Mouse (Mus musculus): ENCODE measurements around the gene Pip5kl1.

Pip5kl1 gene

GRCm38 (mm10) chr2:32585149-32585714 lies 10.6 kb downstream of the Pip5kl1 start:
- DNase-seq (ENCODE audit: low spot score): no peak

- peak; percentile 93 for DNase-seq (ENCODE audit: low spot score)
Measured at GRCm38 (mm10) chr2:32586871-32587351, 12.3 kb downstream of the Pip5kl1 start, which contains the start of gene St6galnac4. Gene St6galnac4 (plus strand): TSS chr2:32587095.

GRCm38 (mm10) chr2:32587731-32588321 lies 13.2 kb downstream of the Pip5kl1 start:
- DNase-seq (ENCODE audit: low spot score): peak; percentile 49

GRCm38 (mm10) chr2:32589213-32589795 lies 14.7 kb downstream of the Pip5kl1 start:
- no peak for DNase-seq (ENCODE audit: low spot score)

GRCm38 (mm10) chr2:32590224-32590623 lies 15.6 kb downstream of the Pip5kl1 start:
- DNase-seq (ENCODE audit: low spot score): no peak

GRCm38 (mm10) chr2:32591249-32591648 lies 16.7 kb downstream of the Pip5kl1 start:
- peak; percentile 46 for DNase-seq (ENCODE audit: low spot score)

GRCm38 (mm10) chr2:32596725-32597124 lies 22.1 kb downstream of the Pip5kl1 start:
- DNase-seq (ENCODE audit: low spot score): no peak

- DNase-seq (ENCODE audit: low spot score): no peak
Measured at GRCm38 (mm10) chr2:32597248-32597647, 22.7 kb downstream of the Pip5kl1 start.

- no peak for DNase-seq (ENCODE audit: low spot score)
Measured at GRCm38 (mm10) chr2:32597699-32598098, 23.1 kb downstream of the Pip5kl1 start.

- DNase-seq (ENCODE audit: low spot score): no peak
Measured at GRCm38 (mm10) chr2:32598506-32598905, 23.9 kb downstream of the Pip5kl1 start.

- no peak for DNase-seq (ENCODE audit: low spot score)
Measured at GRCm38 (mm10) chr2:32599409-32599808, 24.8 kb downstream of the Pip5kl1 start, which contains the start of gene St6galnac6. Gene St6galnac6 (plus strand): TSS chr2:32599709.

GRCm38 (mm10) chr2:32601417-32602065 lies 26.9 kb downstream of the Pip5kl1 start:
- peak; percentile 63 for DNase-seq (ENCODE audit: low spot score)

- peak; percentile 91 for DNase-seq (ENCODE audit: low spot score)
Measured at GRCm38 (mm10) chr2:32602600-32603054, 28.0 kb downstream of the Pip5kl1 start.

GRCm38 (mm10) chr2:32604631-32605030 lies 30.0 kb downstream of the Pip5kl1 start:
- no peak for DNase-seq (ENCODE audit: low spot score)

- peak; percentile 87 for DNase-seq (ENCODE audit: low spot score)
Measured at GRCm38 (mm10) chr2:32606161-32607142, 31.9 kb downstream of the Pip5kl1 start.

GRCm38 (mm10) chr2:32607262-32607947 lies 32.8 kb downstream of the Pip5kl1 start:
- peak; percentile 73 for DNase-seq (ENCODE audit: low spot score)

- DNase-seq (ENCODE audit: low spot score): peak; percentile 72
Measured at GRCm38 (mm10) chr2:32608141-32608777, 33.7 kb downstream of the Pip5kl1 start.

GRCm38 (mm10) chr2:32608778-32609435 lies 34.3 kb downstream of the Pip5kl1 start:
- no peak for DNase-seq (ENCODE audit: low spot score)

GRCm38 (mm10) chr2:32610610-32611229 lies 36.1 kb downstream of the Pip5kl1 start:
- DNase-seq (ENCODE audit: low spot score): no peak
